Mouse (Mus musculus): Measurements from ENCODE around the gene Spef2. TPM values are rescaled to one million over a fixed set of nuclear protein-coding genes. Genes with fewer than 3 reads are reported as not detected.

Gene Spef2
- polyA plus RNA-seq, 1 experiment from 2014 or later = 0.94 TPM

- H3K27ac ChIP-seq (ENCODE audit: low read depth, low read length) = no peak overlapping the region
- WGBS = 69% methylated on average over 5 of the region's 5 CpGs
- no peak overlapping the region for H3K9ac ChIP-seq (ENCODE audit: low read length)
- no peak for DNase-seq (ENCODE audit: low spot score)
- H3K9me3 ChIP-seq (ENCODE audit: control insufficient read depth, low read length) = no peaks in the 10 kb centered on the region
- H3K4me2 ChIP-seq (ENCODE audit: low read depth, low read length, severe bottlenecking) = no peak overlapping the region
- H3K36me3 ChIP-seq (ENCODE audit: control insufficient read depth, insufficient read depth, low read length) = no peaks in the 10 kb centered on the region
- ATAC-seq (replicated peaks; ENCODE audit: low FRiP score) = no peak
- H3K4me3 ChIP-seq (ENCODE audit: low read depth, low read length) = no peak overlapping the region
- H3K27me3 ChIP-seq (ENCODE audit: control insufficient read depth, insufficient read depth, low read length) = no peaks in the 10 kb centered on the region
- H3K4me1 ChIP-seq (replicated peaks; ENCODE audit: control insufficient read depth, insufficient read depth, low read length) = no peaks in the 10 kb centered on the region
Observed at GRCm38 (mm10) chr15:9747410-9748104, 1.1 kb downstream of the Spef2 start.

- 95% methylated on average over 3 of the region's 3 CpGs for WGBS
- Histone ChIP-seq H3K4me2 (ENCODE audit: low read depth, low read length, severe bottlenecking) (no peak overlapping the region), H3K9ac (ENCODE audit: low read length) (no peak overlapping the region), H3K9me3 (ENCODE audit: control insufficient read depth, low read length) (no peaks in the 10 kb centered on the region), H3K36me3 (ENCODE audit: control insufficient read depth, insufficient read depth, low read length) (no peaks in the 10 kb centered on the region), H3K27ac (ENCODE audit: low read depth, low read length) (no peak overlapping the region), H3K4me3 (ENCODE audit: low read depth, low read length) (no peak overlapping the region), H3K27me3 (ENCODE audit: control insufficient read depth, insufficient read depth, low read length) (no peaks in the 10 kb centered on the region), H3K4me1 (replicated peaks; ENCODE audit: control insufficient read depth, insufficient read depth, low read length) (no peaks in the 10 kb centered on the region)
- ATAC-seq (replicated peaks; ENCODE audit: low FRiP score) (no peak), DNase-seq (ENCODE audit: low spot score) (no peak)
Observed at GRCm38 (mm10) chr15:9742172-9742571, 6.5 kb downstream of the Spef2 start.

- Histone ChIP-seq H3K9me3 (ENCODE audit: control insufficient read depth, low read length) (no peaks in the 10 kb centered on the region), H3K4me2 (ENCODE audit: low read depth, low read length, severe bottlenecking) (no peak overlapping the region), H3K27ac (ENCODE audit: low read depth, low read length) (no peak overlapping the region), H3K27me3 (ENCODE audit: control insufficient read depth, insufficient read depth, low read length) (no peaks in the 10 kb centered on the region), H3K4me3 (ENCODE audit: low read depth, low read length) (no peak overlapping the region), H3K36me3 (ENCODE audit: control insufficient read depth, insufficient read depth, low read length) (no peaks in the 10 kb centered on the region), H3K4me1 (replicated peaks; ENCODE audit: control insufficient read depth, insufficient read depth, low read length) (no peaks in the 10 kb centered on the region), H3K9ac (ENCODE audit: low read length) (no peak overlapping the region)
- WGBS = 90% methylated on average over 7 of the region's 7 CpGs
- ATAC-seq (replicated peaks; ENCODE audit: low FRiP score) = no peak
- DNase-seq (ENCODE audit: low spot score) = no peak
Observed at GRCm38 (mm10) chr15:9714574-9715458, 33.9 kb downstream of the Spef2 start.

GRCm38 (mm10) chr15:9713707-9714106 is 35.0 kb downstream of the Spef2 start:
- no peaks in the 10 kb centered on the region for H3K36me3 ChIP-seq (ENCODE audit: control insufficient read depth, insufficient read depth, low read length)
- H3K4me1 ChIP-seq (replicated peaks; ENCODE audit: control insufficient read depth, insufficient read depth, low read length) = no peaks in the 10 kb centered on the region
- ATAC-seq (replicated peaks; ENCODE audit: low FRiP score) = no peak
- 88% methylated on average over 3 of the region's 3 CpGs for WGBS
- no peaks in the 10 kb centered on the region for H3K9me3 ChIP-seq (ENCODE audit: control insufficient read depth, low read length)
- H3K4me2 ChIP-seq (ENCODE audit: low read depth, low read length, severe bottlenecking) = no peak overlapping the region
- H3K27ac ChIP-seq (ENCODE audit: low read depth, low read length) = no peak overlapping the region
- no peak overlapping the region for H3K9ac ChIP-seq (ENCODE audit: low read length)
- no peaks in the 10 kb centered on the region for H3K27me3 ChIP-seq (ENCODE audit: control insufficient read depth, insufficient read depth, low read length)
- DNase-seq (ENCODE audit: low spot score) = no peak
- H3K4me3 ChIP-seq (ENCODE audit: low read depth, low read length) = no peak overlapping the region

GRCm38 (mm10) chr15:9710330-9710729 is 38.3 kb downstream of the Spef2 start:
- ATAC-seq (replicated peaks; ENCODE audit: low FRiP score) (no peak), DNase-seq (ENCODE audit: low spot score) (no peak)
- 86% methylated on average over 2 of the region's 2 CpGs for WGBS
- H3K27me3 ChIP-seq (ENCODE audit: control insufficient read depth, insufficient read depth, low read length) = no peaks in the 10 kb centered on the region
- H3K4me3 ChIP-seq (ENCODE audit: low read depth, low read length) = no peak overlapping the region
- no peaks in the 10 kb centered on the region for H3K9me3 ChIP-seq (ENCODE audit: control insufficient read depth, low read length)
- no peaks in the 10 kb centered on the region for H3K36me3 ChIP-seq (ENCODE audit: control insufficient read depth, insufficient read depth, low read length)
- no peak overlapping the region for H3K9ac ChIP-seq (ENCODE audit: low read length)
- H3K4me2 ChIP-seq (ENCODE audit: low read depth, low read length, severe bottlenecking) = no peak overlapping the region
- H3K4me1 ChIP-seq (replicated peaks; ENCODE audit: control insufficient read depth, insufficient read depth, low read length) = no peaks in the 10 kb centered on the region
- no peak overlapping the region for H3K27ac ChIP-seq (ENCODE audit: low read depth, low read length)

GRCm38 (mm10) chr15:9705830-9706450 is 42.7 kb downstream of the Spef2 start:
- 85% methylated on average over 2 of the region's 2 CpGs for WGBS
- DNase-seq (ENCODE audit: low spot score) = no peak
- H3K4me1 ChIP-seq (replicated peaks; ENCODE audit: control insufficient read depth, insufficient read depth, low read length) = no peaks in the 10 kb centered on the region
- H3K27me3 ChIP-seq (ENCODE audit: control insufficient read depth, insufficient read depth, low read length) = no peaks in the 10 kb centered on the region
- no peak overlapping the region for H3K4me3 ChIP-seq (ENCODE audit: low read depth, low read length)
- H3K36me3 ChIP-seq (ENCODE audit: control insufficient read depth, insufficient read depth, low read length) = no peaks in the 10 kb centered on the region
- no peak overlapping the region for H3K27ac ChIP-seq (ENCODE audit: low read depth, low read length)
- no peak overlapping the region for H3K9ac ChIP-seq (ENCODE audit: low read length)
- no peaks in the 10 kb centered on the region for H3K9me3 ChIP-seq (ENCODE audit: control insufficient read depth, low read length)
- no peak overlapping the region for H3K4me2 ChIP-seq (ENCODE audit: low read depth, low read length, severe bottlenecking)
- no peak for ATAC-seq (replicated peaks; ENCODE audit: low FRiP score)

GRCm38 (mm10) chr15:9701845-9702244 is 46.8 kb downstream of the Spef2 start:
- no peak overlapping the region for H3K4me3 ChIP-seq (ENCODE audit: low read depth, low read length)
- H3K27ac ChIP-seq (ENCODE audit: low read depth, low read length) = no peak overlapping the region
- no peak for ATAC-seq (replicated peaks; ENCODE audit: low FRiP score)
- no peaks in the 10 kb centered on the region for H3K36me3 ChIP-seq (ENCODE audit: control insufficient read depth, insufficient read depth, low read length)
- no peak overlapping the region for H3K4me2 ChIP-seq (ENCODE audit: low read depth, low read length, severe bottlenecking)
- no peak for DNase-seq (ENCODE audit: low spot score)
- no peaks in the 10 kb centered on the region for H3K27me3 ChIP-seq (ENCODE audit: control insufficient read depth, insufficient read depth, low read length)
- no peaks in the 10 kb centered on the region for H3K9me3 ChIP-seq (ENCODE audit: control insufficient read depth, low read length)
- H3K4me1 ChIP-seq (replicated peaks; ENCODE audit: control insufficient read depth, insufficient read depth, low read length) = no peaks in the 10 kb centered on the region
- no peak overlapping the region for H3K9ac ChIP-seq (ENCODE audit: low read length)

GRCm38 (mm10) chr15:9691721-9692120 is 56.9 kb downstream of the Spef2 start:
- Histone ChIP-seq H3K4me2 (ENCODE audit: low read depth, low read length, severe bottlenecking) (no peak overlapping the region), H3K9ac (ENCODE audit: low read length) (no peak overlapping the region), H3K27me3 (ENCODE audit: control insufficient read depth, insufficient read depth, low read length) (no peaks in the 10 kb centered on the region), H3K36me3 (ENCODE audit: control insufficient read depth, insufficient read depth, low read length) (no peaks in the 10 kb centered on the region), H3K27ac (ENCODE audit: low read depth, low read length) (no peak overlapping the region), H3K4me3 (ENCODE audit: low read depth, low read length) (no peak overlapping the region), H3K4me1 (replicated peaks; ENCODE audit: control insufficient read depth, insufficient read depth, low read length) (no peaks in the 10 kb centered on the region), H3K9me3 (ENCODE audit: control insufficient read depth, low read length) (no peaks in the 10 kb centered on the region)
- DNase-seq (ENCODE audit: low spot score) (no peak), ATAC-seq (replicated peaks; ENCODE audit: low FRiP score) (no peak)

Data from forebrain, embryonic 11.5 days (tissue).